Mouse (Mus musculus) forebrain, embryonic 14.5 days (tissue): Measurements from ENCODE around the gene Calcoco1. TPM values are rescaled to one million over a fixed set of nuclear protein-coding genes. Genes with fewer than 3 reads are reported as not detected.

Experiments
- ATAC-seq: fragments of 200-750 bp; cut with Nextera tagmentation; 2 replicates; pipeline ENCODE4 v1.8.0; 2017; ENCODE audit warnings: mild to moderate bottlenecking, moderate library complexity
- DNase-seq: peaks from one replicate; pipeline ENCODE4 v3.0.0-alpha.2; 2015; ENCODE audit warnings: low spot score
- H3K27ac ChIP-seq: fragments of 300-500 bp; sonication (generic); 2 replicates; pipeline ENCODE4 v1.5.1; 2014; ENCODE audit warnings: low read depth, mild to moderate bottlenecking, control low read depth, low read length, moderate library complexity
- H3K27me3 ChIP-seq: fragments of 300-500 bp; sonication (generic); replicated peaks from 2 replicates; pipeline ENCODE4 v1.6.1; 2014; ENCODE audit warnings: low read length, control low read depth, mixed read lengths; ENCODE audit not compliant: control insufficient read depth, insufficient read depth
- H3K36me3 ChIP-seq: fragments of 300-500 bp; sonication (generic); 2 replicates; pipeline ENCODE4 v1.6.1; 2014; ENCODE audit warnings: low read length, control low read depth; ENCODE audit not compliant: control insufficient read depth, insufficient read depth
- H3K4me1 ChIP-seq: fragments of 300-500 bp; sonication (generic); 2 replicates; pipeline ENCODE4 v1.6.1; 2014; ENCODE audit warnings: antibody characterized with exemption, low read length, control low read depth; ENCODE audit not compliant: control insufficient read depth, insufficient read depth
- H3K4me2 ChIP-seq: fragments of 300-500 bp; sonication (generic); 2 replicates; pipeline ENCODE4 v1.6.1; 2014; ENCODE audit warnings: mild to moderate bottlenecking, control low read depth, low read length
- H3K4me3 ChIP-seq: fragments of 300-500 bp; sonication (generic); 2 replicates; pipeline ENCODE4 v1.5.1; 2014; ENCODE audit warnings: low read depth, low read length, control low read depth
- H3K9ac ChIP-seq: fragments of 300-500 bp; sonication (generic); 2 replicates; pipeline ENCODE4 v1.6.1; 2014; ENCODE audit warnings: mild to moderate bottlenecking, low read length, control low read depth, moderate library complexity
- H3K9me3 ChIP-seq: fragments of 300-500 bp; sonication (generic); replicated peaks from 2 replicates; pipeline ENCODE4 v1.6.1; 2016; ENCODE audit warnings: low read length, control low read depth, mixed read lengths; ENCODE audit not compliant: control insufficient read depth
- WGBS: fragments of 180-500 bp; shearing (Covaris S2); extraction: QIAGEN DNeasy Blood & Tissue Kit; methylation state at CpG from one replicate; pipeline ENCODE4 v1.1.7; 2014; 5-methylcytosine and 5-hydroxymethylcytosine counted together
- polyA plus RNA-seq: library from polyadenylated mRNA; unstranded; fragments of >200 nt; fragmentation: Nextera tagmentation; extraction: Ambion mirVana; gene quantifications from 2 replicates; pipeline ENCODE4 v1.2.1, GENCODE M21; 2014

The Calcoco1 gene
- polyA plus RNA-seq, 1 experiment from 2014 or later: 48.2 TPM

DNA sequence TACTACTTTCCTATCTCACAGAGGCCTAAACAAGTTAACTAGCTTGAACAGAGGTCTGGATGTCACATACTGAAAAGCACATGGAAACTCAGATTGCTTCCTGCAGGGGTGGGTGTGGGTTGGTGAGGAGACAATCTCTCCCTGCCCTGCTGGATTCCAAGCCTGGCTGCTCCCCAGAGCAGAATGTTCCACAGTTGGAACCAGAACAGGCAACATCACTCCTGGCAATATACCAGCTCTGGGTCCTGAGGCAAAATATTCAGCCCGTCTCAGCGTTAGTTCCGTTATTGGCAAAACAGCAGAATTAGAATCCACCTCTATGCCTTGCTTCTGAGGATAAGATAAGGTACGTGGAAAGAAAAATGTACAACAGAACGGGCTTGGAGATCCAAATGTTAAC lies 28.3 kb upstream of the Calcoco1 start:
- H3K9ac ChIP-seq: no peak overlapping the region
- WGBS: 69% methylated on average over 5 of the region's 5 CpGs
- no peak overlapping the region for H3K4me2 ChIP-seq
- no peaks in the 10 kb centered on the region for H3K36me3 ChIP-seq
- no peaks in the 10 kb centered on the region for H3K9me3 ChIP-seq
- H3K4me3 ChIP-seq: no peak overlapping the region
- peak overlapping the region; percentile 44; the same call in 1 of the 2 replicates for H3K27ac ChIP-seq
- peaks cover 29% of the 10 kb centered on the region for H3K27me3 ChIP-seq
- peaks cover 29% of the 10 kb centered on the region for H3K4me1 ChIP-seq
- DNase-seq (no peak), ATAC-seq (no peak)

DNA sequence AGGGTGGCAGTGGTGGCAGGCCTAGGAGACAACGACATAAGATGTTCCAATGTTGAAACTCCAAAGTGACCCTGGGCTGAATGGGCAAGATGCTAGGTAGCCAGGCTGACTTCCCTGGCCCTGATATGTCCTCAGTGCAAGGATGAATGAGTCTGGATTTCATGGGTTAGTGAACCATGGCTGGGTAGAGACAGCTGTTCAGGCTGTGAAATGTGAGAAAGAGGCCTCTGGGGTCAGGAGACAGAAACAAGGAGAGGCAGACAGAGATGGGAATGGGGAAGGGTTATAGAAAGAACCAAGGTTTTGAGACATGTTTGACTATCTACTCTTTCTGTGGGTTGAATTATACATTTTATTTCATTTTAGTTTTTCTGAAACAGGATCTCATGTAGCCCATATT lies 27.1 kb upstream of the Calcoco1 start:
- Histone ChIP-seq H3K4me3 (no peak overlapping the region), H3K4me2 (no peak overlapping the region), H3K27ac (no peak overlapping the region), H3K9ac (no peak overlapping the region), H3K4me1 (peaks cover 41% of the 10 kb centered on the region), H3K36me3 (no peaks in the 10 kb centered on the region), H3K9me3 (no peaks in the 10 kb centered on the region), H3K27me3 (peaks cover 29% of the 10 kb centered on the region)
- 88% methylated on average over 1 of the region's 1 CpGs for WGBS
- DNase-seq (no peak), ATAC-seq (no peak)

DNA sequence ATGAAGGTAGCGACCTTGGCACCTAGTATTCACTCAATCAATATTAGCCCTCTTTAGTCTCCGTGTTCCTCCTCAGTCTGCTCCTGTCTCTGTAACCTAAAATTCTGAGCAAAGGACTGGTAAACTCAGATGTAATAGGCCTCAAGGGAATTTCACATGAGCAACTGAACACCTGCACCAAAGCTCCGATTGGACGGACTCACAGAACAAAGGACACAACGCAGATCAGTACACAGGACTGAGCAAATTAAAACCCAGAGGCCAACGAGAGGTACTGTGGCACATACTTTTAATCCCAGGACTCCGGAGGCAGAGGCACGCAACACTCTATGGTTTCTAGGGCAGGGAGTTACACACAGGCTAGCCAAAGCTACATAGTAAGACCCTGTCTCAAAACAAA lies 25.9 kb upstream of the Calcoco1 start:
- ATAC-seq: no peak
- Histone ChIP-seq H3K4me1 (peaks cover 49% of the 10 kb centered on the region), H3K4me2 (peak overlapping the region; percentile 86), H3K9ac (peak overlapping the region; percentile 77), H3K4me3 (peak overlapping the region; percentile 35; the same call in 1 of the 2 replicates), H3K36me3 (no peaks in the 10 kb centered on the region), H3K27ac (peak overlapping the region; percentile 98; the same call in 1 of the 2 replicates), H3K9me3 (no peaks in the 10 kb centered on the region), H3K27me3 (peaks cover 29% of the 10 kb centered on the region)
- no peak for DNase-seq
- 10% methylated on average over 8 of the region's 8 CpGs for WGBS

GRCm38 (mm10) chr15:102747286-102747640 lies 25.3 kb upstream of the Calcoco1 start:
- under 1% methylated on average over 20 of the region's 20 CpGs for WGBS
- no peaks in the 10 kb centered on the region for H3K9me3 ChIP-seq
- H3K4me3 ChIP-seq: peak overlapping the region; percentile 35
- H3K27ac ChIP-seq: peak overlapping the region; percentile 98
- ATAC-seq (no peak), DNase-seq (no peak)
- no peaks in the 10 kb centered on the region for H3K36me3 ChIP-seq
- peaks cover 29% of the 10 kb centered on the region for H3K27me3 ChIP-seq
- H3K4me1 ChIP-seq: peaks cover 51% of the 10 kb centered on the region
- peak overlapping the region; percentile 86 for H3K4me2 ChIP-seq
- H3K9ac ChIP-seq: peak overlapping the region; percentile 77

- H3K27ac ChIP-seq: peak overlapping the region; percentile 98
- WGBS: under 1% methylated on average over 75 of the region's 75 CpGs
- no peaks in the 10 kb centered on the region for H3K36me3 ChIP-seq
- H3K4me1 ChIP-seq: peaks cover 51% of the 10 kb centered on the region
- H3K9me3 ChIP-seq: no peaks in the 10 kb centered on the region
- peak overlapping the region; percentile 77 for H3K9ac ChIP-seq
- DNase-seq: peak; percentile 90
- ATAC-seq: peak; percentile 49
- H3K4me3 ChIP-seq: peak overlapping the region; percentile 35
- peak overlapping the region; percentile 86 for H3K4me2 ChIP-seq
- H3K27me3 ChIP-seq: peaks cover 29% of the 10 kb centered on the region
These were observed 24.7 kb upstream of the Calcoco1 start for GRCm38 (mm10) chr15:102746488-102747285.

- DNase-seq (peak; percentile 79), ATAC-seq (peak; percentile 26)
- Histone ChIP-seq H3K4me1 (peaks cover 51% of the 10 kb centered on the region), H3K36me3 (no peaks in the 10 kb centered on the region), H3K4me3 (peak overlapping the region; percentile 35), H3K27me3 (peaks cover 26% of the 10 kb centered on the region), H3K27ac (peak overlapping the region; percentile 98), H3K4me2 (peak overlapping the region; percentile 86), H3K9ac (peak overlapping the region; percentile 77), H3K9me3 (no peaks in the 10 kb centered on the region)
- WGBS: 10% methylated on average over 11 of the region's 11 CpGs
These were observed 24.1 kb upstream of the Calcoco1 start for GRCm38 (mm10) chr15:102746126-102746487.

GRCm38 (mm10) chr15:102745387-102745786 lies 23.4 kb upstream of the Calcoco1 start:
- Histone ChIP-seq H3K4me2 (0 out of 2 replicates have a peak overlapping the region, but pooled peaks have one; percentile 5), H3K4me1 (peaks cover 51% of the 10 kb centered on the region), H3K27ac (peak overlapping the region; percentile 98), H3K4me3 (no peak overlapping the region), H3K27me3 (peaks cover 22% of the 10 kb centered on the region), H3K9me3 (no peaks in the 10 kb centered on the region), H3K36me3 (no peaks in the 10 kb centered on the region), H3K9ac (peak overlapping the region; percentile 77)
- DNase-seq (no peak), ATAC-seq (no peak)
- WGBS: 32% methylated on average over 5 of the region's 5 CpGs

DNA sequence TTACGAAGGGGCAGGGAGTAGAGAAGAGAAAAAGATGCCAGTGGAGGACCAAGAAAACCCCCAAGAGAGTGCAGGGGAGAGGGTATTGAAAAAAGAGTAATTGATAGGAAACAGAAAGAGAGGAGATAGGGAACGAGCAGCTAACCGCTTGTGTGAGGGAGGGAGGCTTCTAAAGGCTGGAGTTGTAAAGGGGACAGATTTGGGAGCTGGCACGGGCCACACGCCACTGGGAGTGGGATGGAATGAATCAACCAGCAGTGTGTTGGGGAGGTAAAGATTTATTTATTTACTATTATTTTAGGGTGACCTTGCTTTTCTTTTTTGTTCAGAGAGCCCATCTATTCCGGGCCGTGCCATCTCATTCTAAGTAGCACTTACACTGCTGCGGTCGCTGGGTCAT lies 22.9 kb upstream of the Calcoco1 start:
- peak overlapping the region; percentile 77 for H3K9ac ChIP-seq
- H3K27me3 ChIP-seq: peaks cover 18% of the 10 kb centered on the region
- no peak for DNase-seq

DNA sequence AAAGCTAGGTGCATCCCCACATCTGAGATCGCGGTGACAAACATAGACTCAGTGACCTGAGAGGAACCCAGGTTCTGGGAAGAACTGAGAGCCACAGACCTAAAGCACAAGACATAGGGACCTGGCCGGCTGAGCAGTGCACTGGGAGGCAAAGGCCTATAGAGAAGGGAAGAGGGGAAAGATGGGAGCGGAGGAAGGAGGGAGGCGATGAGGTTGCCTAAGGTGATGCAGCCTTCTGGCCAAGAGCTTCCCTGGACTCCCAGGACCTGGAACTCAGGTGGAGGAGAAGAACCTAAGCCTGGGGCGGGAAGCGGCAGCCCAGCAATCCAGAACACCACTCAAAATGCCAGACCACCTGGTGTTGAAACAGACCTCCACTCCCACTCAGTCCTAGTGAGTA lies 22.4 kb upstream of the Calcoco1 start:
- peak overlapping the region; percentile 29; the same call in 1 of the 2 replicates for H3K4me2 ChIP-seq
- H3K4me1 ChIP-seq: peaks cover 51% of the 10 kb centered on the region
- 20% methylated on average over 7 of the region's 7 CpGs for WGBS
- H3K9ac ChIP-seq: peak overlapping the region; percentile 52
- DNase-seq (no peak), ATAC-seq (no peak)
- H3K36me3 ChIP-seq: no peaks in the 10 kb centered on the region
- no peak overlapping the region for H3K4me3 ChIP-seq
- peaks cover 18% of the 10 kb centered on the region for H3K27me3 ChIP-seq
- peak overlapping the region; percentile 92 for H3K27ac ChIP-seq
- no peaks in the 10 kb centered on the region for H3K9me3 ChIP-seq

More for the DNA sequence above, 22.9 kb upstream of the Calcoco1 start:
- peak overlapping the region; percentile 92; the same call in 1 of the 2 replicates for H3K27ac ChIP-seq
- H3K4me3 ChIP-seq: no peak overlapping the region
- peaks cover 51% of the 10 kb centered on the region for H3K4me1 ChIP-seq
- WGBS: 18% methylated on average over 9 of the region's 9 CpGs
- no peaks in the 10 kb centered on the region for H3K36me3 ChIP-seq
- no peak for ATAC-seq
- H3K4me2 ChIP-seq: no peak overlapping the region
- H3K9me3 ChIP-seq: no peaks in the 10 kb centered on the region
